Mouse (Mus musculus) CH12F3 (cell line): ENCODE data around the gene Ubqln1.

ENCODE experiments used
- in situ Hi-C: fragments of 300-500 bp; cut with MboI; formaldehyde crosslinking; loops from 2 replicates; pipeline ENCODE4 v1.14.3; 2020; ENCODE audit warnings: low sequenced_read_pairs

Ubqln1 gene

DNA sequence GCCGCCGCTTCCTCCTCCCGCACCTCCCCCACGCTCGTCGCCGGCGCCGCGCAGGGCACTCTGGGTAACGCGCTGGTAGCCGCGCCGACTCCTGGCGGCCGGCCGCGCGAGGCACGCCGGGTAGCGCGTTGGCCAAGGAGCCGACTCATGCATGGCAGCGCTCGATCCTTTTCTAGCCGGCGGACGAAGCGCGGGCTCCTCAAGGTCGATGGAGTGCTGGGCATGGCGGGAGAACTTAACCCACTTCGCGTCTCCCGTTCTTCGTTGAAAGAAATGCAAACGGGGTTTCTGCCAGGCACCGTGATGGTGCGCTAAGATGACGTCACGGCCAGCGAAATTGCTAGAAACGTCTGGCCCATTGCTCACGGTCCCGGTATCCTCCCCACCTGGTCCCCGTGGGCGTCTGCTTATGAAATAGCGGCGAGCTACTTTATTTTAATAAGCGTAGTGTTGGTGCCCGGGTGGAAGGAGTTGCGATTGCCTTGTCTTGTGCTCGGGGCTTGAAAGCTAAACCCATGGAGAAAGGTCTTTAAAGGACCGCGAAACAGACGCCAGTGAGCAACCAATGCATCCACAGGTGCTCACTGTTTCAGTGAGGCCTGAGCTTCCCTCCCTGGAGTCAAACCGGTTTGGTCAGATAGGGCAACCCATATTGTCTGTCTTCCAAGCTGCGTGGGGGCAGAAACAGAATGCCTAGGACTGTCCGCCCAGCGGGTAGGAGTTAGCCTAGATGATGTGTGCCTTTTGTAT, at the start of gene Ubqln1:
Gene Ubqln1 (minus strand): TSS at position 62 of the 750 bp plus-strand sequence.
- in situ Hi-C loops = no loop called here

GRCm38 (mm10) chr13:58263546-58263945, 48.1 kb upstream of the Ubqln1 start:
- in situ Hi-C loops = no loop called here

DNA sequence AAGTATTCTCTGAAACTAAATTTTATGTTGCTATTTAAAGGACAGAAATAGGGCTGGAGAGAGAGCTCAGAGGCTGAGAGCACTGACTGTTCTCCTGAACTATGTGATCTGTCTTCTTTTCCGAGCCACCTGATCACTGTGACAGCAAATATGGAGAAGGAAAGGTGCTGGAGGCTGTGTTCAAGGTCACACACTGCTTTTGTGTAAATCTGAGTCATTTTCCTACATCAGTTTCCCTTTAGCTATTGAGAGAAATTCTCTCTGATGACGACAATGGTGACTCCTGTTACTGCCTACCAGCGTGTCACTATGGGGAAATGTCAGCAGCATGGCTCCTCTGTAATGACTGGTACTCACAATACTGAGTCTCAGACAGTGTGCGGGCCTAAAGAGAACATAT, 46.2 kb upstream of the Ubqln1 start:
- in situ Hi-C loops = no loop called here

DNA sequence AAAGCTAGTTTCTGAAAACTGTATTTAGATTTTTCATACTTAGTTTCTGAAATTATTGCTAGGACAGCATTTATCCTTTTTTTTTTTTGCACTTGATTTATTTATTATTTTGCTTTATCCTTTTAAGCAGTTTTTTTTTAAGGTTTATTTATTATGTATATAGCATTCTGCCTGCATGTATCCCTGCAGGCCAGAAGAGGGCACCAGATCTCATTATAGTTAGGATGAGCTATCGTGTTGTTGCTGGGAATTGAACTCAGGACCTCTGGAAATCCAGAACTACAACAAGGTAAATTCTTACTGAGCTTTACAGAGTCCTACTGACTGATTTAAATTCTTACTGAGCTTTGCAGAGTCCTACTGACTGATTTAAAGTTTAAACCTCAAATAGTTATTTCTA, 37.8 kb upstream of the Ubqln1 start:
- in situ Hi-C loops = no loop called here

DNA sequence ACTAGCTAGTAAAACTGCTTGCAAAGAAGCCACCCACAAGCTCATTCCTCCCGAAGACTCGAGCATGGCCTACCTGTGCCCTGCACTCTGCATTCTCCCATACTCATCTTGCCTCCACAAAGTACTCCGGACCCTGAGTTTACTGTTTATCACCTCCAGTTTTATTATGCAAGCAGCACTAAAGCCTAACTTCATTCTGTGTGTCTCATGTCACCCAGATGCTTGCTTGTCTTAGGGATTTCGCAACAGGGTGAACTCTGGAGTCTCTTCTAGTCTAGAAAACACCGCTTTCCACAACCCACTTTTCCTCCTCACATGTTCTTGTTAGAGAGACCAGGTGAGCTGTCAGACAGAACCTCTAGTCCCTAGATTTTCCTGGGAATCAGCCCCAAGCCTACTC, 33.5 kb upstream of the Ubqln1 start:
- in situ Hi-C loops = no loop called here

GRCm38 (mm10) chr13:58236536-58236935, 21.1 kb upstream of the Ubqln1 start:
- in situ Hi-C loops = no loop called here

DNA sequence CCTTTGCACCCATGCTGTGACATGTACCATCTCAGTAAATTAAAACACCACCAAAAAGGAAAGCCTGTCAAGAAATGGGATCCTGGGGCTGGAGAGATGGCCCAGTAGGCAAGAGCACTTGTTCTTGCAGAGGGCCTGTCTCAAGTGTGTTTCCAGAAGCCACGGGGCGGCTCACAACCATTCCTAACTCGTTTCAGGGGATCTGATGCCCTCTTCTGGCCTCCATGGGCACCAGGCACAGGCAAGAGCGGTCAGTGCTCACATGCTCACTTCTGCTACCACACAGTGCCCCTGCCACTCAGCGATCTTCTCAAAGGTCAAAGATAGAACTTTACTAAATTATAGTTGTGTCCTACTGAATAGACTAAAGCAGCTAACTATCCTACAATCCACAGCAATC, 17.2 kb upstream of the Ubqln1 start:
- in situ Hi-C loops = loop anchor here (5.0 kb wide), 1 partner anchor 45 kb away; no protein-coding TSS in a partner anchor

DNA sequence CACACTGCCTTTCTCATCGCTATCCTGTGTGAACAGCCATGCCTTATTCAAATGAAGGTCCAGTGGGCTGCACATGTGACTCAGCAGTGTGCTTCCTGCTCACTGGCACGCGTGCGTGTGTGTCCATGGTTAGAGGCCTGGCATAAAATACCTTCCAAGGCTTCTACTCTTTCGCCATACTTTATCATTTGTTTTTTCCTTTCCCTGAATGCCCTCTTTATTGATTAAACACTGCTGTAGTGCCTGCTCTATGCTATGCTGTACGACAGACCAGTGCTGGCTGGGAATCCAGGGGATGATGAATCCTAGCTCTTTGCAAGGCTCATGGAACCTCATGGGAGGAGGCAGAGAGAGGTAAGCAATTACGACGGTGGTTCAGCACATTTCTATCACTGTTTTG, 16.6 kb upstream of the Ubqln1 start:
- in situ Hi-C loops = loop anchor here (5.0 kb wide), 1 partner anchor 45 kb away; no protein-coding TSS in a partner anchor

- in situ Hi-C loops = no loop called here
These were observed 13.2 kb upstream of the Ubqln1 start for GRCm38 (mm10) chr13:58228624-58229023.

- in situ Hi-C loops = no loop called here
These were observed 10.2 kb upstream of the Ubqln1 start for GRCm38 (mm10) chr13:58225694-58226093.

DNA sequence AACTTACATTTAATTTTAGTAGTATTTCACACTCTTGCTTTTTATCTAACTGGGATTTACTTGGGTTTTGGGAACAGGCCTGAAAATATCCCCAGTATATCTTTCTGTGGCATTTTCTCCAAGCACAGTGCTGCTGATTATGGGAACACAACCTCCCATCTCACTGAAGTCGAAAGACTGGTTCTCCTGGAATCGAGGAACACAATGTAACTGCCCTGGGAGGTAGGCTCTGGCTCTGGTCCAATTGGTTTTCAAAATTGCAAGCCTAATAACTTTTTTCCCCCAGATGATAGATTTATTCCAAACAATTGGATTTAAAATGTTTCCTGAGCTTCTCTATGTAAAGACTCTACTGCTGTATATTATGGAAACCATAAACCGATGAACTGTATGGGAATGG, 4.8 kb upstream of the Ubqln1 start:
- in situ Hi-C loops = no loop called here

DNA sequence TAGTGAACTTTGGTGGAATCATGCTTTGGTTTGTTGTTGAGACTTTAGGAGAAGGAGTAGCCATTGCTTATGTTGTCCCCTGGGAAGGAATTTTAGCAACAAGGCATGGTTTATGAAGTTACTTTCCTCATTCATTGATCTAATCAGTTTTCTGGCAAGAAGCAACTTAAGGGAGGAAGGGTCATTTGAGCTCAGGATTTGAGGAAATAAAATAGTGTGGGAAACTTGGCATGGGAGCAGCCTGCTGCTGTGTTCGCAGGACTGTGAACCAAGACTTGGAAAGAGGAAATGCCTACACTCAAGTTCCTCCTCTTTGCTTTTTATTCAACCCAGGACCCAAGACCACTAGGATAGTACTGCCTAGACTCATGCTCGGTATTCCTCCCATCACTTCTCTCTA, 2.1 kb upstream of the Ubqln1 start:
- in situ Hi-C loops = no loop called here

- in situ Hi-C loops = no loop called here
These were observed 942 bp upstream of the Ubqln1 start for GRCm38 (mm10) chr13:58216395-58216794.

DNA sequence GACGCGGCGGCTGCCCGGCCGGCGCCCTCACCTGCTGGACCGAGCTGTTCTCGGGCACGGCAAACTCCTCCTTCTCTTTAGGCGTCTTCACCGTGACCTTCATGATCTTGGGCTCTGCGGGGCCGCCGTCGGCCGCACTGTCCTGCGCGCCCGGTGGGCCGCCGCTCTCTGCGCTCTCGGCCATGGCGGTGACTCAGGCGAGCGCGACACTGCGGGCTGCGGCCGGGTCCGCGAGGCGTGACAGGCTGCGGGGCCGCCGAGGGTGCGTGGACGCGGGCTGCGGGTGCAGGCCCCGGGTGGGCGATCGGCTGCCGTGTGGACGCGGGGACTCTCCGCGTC, 231 bp downstream of the Ubqln1 start:
- in situ Hi-C loops = no loop called here

DNA sequence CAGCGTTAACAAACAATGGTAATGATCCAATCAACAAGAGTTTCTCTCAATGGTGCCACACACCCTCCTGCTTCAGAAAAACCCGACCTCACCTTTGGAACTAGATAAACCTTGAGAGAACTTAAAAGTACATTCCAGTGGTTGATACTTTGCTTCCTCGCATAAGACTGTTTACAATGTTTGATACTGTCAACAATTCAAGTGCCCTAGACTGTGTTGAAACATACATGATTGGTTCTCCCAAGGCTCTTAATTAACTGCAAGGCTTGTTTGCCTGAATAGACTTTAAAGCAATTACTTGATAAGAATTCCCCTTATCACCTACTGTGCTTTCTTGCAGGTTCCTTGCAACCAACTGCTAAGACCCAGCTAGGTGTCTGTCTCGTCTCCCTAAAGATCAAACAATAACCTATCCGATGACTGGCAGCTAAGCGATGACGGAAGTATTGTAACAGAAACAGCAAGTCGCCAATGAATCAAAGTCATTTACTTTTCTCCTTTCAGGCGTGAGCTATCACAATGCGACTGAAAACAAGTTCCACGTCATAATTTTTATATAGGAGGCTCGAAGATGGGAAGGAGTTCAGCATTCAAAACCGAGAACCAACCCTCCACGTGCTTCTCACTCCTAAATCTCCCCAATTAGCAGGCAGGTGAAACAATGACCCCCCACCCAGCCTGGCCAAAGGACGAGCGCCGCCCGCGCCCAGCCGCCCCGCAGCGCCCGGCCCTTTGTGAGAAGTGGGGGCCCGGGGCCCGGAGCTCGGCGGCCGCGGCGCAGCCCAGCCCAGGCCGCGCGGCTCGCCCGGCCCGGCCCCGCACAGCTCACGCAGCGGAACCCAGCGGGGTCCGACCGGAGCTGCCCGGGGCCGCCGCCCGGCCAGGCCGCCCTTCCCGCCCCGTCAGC, 854 bp downstream of the Ubqln1 start:
- in situ Hi-C loops = no loop called here

DNA sequence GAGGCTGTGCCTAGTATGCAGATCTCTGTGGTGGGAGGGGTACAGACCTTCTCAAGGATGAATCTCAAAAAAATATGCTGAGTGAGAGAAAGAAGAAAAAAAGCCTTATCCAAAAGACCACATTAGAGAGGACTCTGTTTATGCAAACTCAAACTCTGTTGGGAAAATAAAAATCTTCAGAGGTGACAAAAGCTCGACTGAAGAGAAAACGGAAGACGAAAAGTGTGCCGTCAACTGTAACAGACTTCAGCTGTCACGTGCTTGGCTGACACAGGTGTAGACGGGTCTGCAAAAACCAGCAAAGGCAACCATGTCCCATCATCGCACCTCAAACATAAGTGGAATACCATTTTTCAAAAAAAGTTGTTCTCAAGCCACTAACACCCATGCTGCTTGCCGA, 1.7 kb downstream of the Ubqln1 start:
- in situ Hi-C loops = no loop called here

DNA sequence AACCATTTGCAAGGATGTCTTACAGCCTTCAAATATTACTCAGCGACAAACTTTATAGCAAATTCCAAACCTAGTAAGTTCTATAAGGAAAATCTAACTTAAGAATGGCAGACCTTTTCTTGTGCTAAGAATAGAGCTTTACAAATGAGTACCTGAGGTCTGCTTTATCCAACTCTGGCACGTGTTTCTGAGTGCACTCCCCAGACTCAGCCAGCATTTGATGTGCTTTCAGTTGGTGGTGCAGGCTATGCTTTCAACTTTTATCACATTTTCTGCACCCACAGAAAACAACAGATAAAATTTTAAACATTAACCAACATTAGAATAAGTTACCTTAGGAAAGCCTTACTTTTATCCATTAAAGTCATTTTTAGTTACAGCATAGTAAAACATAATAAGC, 2.9 kb downstream of the Ubqln1 start:
- in situ Hi-C loops = no loop called here

DNA sequence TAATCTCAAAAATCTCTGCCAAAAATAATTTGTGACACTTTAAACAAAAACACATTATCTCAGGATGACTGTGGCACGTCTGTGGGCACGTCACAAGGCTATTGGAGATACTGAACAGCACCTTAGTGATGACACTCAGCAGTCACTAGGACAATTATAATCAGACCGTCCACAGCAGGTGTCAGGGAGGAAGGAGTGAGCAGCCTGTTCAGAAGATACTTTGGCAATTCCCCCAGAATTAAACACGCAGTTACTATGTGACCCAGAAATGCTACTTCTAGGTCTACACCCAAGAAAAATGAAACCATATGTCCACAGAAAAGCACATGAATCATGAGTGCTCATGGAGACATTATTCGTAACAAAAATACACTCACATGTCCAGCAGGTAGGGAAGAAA, 5.0 kb downstream of the Ubqln1 start:
- in situ Hi-C loops = no loop called here

DNA sequence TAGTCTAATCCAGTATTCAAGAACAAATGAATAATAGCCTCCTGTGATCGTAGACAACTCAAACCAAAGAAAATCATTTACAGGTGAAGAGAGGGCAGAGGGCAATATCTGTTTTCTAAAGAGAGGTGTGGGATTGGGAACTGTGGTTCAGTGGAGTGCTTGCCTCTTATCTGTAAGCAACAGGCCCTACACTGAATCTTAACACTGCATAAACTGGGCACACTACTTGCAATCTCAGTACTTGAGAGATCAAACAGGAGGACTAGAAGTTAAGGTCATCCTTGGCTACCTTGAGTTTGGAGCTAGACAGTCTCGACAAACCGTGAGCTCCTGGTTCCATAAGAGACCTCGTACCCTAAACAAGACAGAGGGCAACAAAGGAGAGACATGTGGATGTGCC, 9.4 kb downstream of the Ubqln1 start:
- in situ Hi-C loops = no loop called here

DNA sequence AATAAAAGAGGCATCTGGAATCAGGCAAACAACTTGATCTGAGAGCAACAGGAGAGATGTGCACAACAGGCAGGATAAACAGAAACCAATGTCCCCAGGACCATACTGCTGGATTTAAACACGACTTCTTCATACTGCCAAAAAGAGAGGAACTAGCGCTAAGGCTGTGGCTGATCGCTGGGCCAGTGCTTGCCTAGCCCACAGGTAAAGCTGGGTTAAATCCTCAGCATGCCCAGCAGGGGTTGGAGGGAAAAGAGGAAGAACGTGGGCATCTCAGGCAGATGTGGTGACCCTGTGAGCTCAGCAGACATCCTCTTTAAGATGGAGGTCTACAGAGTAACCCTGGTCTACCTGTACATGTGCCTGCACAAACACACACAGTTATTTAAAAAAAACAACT, 10.5 kb downstream of the Ubqln1 start:
- in situ Hi-C loops = no loop called here

GRCm38 (mm10) chr13:58204202-58204601, 11.3 kb downstream of the Ubqln1 start:
- in situ Hi-C loops = no loop called here

- in situ Hi-C loops = no loop called here
These were observed 12.6 kb downstream of the Ubqln1 start for GRCm38 (mm10) chr13:58202903-58203302.
